Mouse (Mus musculus): ENCODE measurements around the gene Gm17374. TPM values are rescaled to one million over a fixed set of nuclear protein-coding genes. Genes with fewer than 3 reads are reported as not detected.
"Not testable (repeated sequence)": the region's sequence is repeated elsewhere in the genome, so short reads cannot be mapped to it uniquely, and the experiment has no call there.

Gm17374 gene
- polyA plus RNA-seq (2015; fragmentation: Nextera tagmentation; extraction: Ambion mirVana), result not detected in 2 replicates

DNA sequence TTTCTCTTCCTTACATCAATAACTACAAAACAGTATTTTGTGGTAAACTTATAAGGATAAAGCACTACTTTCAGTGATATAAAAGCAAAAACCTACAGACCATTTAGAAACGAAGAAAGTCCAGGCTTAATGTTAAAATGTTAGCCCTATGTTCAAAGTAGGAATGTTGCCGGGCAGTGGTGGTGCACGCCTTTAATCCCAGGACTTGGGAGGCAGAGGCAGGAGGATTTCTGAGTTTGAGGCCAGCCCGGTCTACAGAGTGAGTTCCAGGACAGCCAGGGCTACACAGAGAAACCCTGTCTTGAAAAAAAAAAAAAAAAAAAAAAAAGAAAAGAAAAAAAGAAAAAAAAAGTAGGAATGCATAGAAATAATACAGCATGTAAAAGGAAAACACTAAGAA, at the start of gene Gm17374:
TSS of gene Gm17374 (plus strand) at position 301 of the 400 bp plus-strand sequence.
- WGBS, result 95% methylated on average over 4 of the region's 4 CpGs
- H3K36me3 ChIP-seq, result peaks cover 35% of the 10 kb centered on the region
- H3K4me3 ChIP-seq; ATAC-seq (ENCODE audit: low FRiP score, low read depth); H3K9me3 ChIP-seq; H3K9ac ChIP-seq; H3K4me2 ChIP-seq; H3K4me1 ChIP-seq (replicated peaks); H3K27ac ChIP-seq (replicated peaks); H3K27me3 ChIP-seq: not testable (repeated sequence)

- Histone ChIP-seq H3K4me3 (no peak overlapping the region), H3K9me3 (no peaks in the 10 kb centered on the region), H3K9ac (no peak overlapping the region), H3K27me3 (no peaks in the 10 kb centered on the region), H3K4me1 (replicated peaks) (no peaks in the 10 kb centered on the region), H3K36me3 (no peaks in the 10 kb centered on the region), H3K27ac (replicated peaks) (no peak overlapping the region), H3K4me2 (no peak overlapping the region)
- no peak for ATAC-seq (ENCODE audit: low FRiP score, low read depth)
- 79% methylated on average over 3 of the region's 3 CpGs for WGBS
Measured at GRCm38 (mm10) chr2:140104951-140105350, 46.9 kb upstream of the Gm17374 start.

- H3K36me3 ChIP-seq, result no peaks in the 10 kb centered on the region
- no peak overlapping the region for H3K4me3 ChIP-seq
- no peak overlapping the region for H3K4me2 ChIP-seq
- no peak overlapping the region for H3K27ac ChIP-seq (replicated peaks)
- no peak for ATAC-seq (ENCODE audit: low FRiP score, low read depth)
- H3K9me3 ChIP-seq, result no peaks in the 10 kb centered on the region
- WGBS, result 92% methylated on average over 4 of the region's 4 CpGs
- H3K27me3 ChIP-seq, result no peaks in the 10 kb centered on the region
- H3K9ac ChIP-seq, result no peak overlapping the region
- no peaks in the 10 kb centered on the region for H3K4me1 ChIP-seq (replicated peaks)
Measured at GRCm38 (mm10) chr2:140107641-140108040, 44.2 kb upstream of the Gm17374 start.

DNA sequence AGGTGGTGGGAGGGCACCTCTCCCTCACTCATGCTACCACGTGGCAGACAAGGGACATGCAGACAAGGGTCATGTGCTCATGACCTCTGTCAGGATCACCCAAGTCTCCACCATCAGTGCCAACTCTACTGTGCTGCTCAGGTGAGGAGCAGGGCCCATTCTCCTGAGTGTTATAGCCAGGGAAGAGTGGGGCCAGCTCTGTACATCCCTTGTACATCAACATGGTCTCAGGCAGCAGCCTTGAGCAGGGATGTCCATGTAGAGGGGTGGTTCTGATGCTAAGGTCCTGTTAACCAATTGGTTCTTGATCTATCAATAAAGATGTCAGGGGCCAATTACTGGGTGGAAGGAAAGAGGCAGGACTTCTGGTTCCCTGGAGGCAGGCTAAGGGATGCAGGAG, 42.9 kb upstream of the Gm17374 start:
- WGBS, result 30% methylated on average over 1 of the region's 1 CpGs
- no peak for ATAC-seq (ENCODE audit: low FRiP score, low read depth)
- H3K4me2 ChIP-seq, result no peak overlapping the region

DNA sequence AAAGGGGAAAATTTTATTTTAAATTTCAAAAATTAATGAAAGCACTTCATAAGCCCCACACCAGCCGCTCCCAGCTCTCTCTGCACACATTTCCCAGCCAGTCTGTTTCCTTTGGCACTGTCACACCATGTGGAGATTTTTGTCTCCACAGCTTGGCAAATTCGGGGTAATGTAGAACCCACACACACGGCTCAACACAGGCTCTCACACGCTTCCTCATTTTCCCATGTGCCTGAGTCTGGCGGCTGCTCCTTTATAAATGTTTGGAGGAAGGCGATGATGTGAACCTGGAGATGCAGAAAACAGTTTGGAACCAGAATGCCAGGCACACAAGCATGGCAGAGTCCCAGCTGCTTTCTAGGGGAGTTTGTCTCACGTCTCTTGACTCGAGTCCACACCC, 38.0 kb upstream of the Gm17374 start:
- Histone ChIP-seq H3K4me3 (no peak overlapping the region), H3K4me1 (replicated peaks) (no peaks in the 10 kb centered on the region), H3K27me3 (no peaks in the 10 kb centered on the region), H3K9me3 (no peaks in the 10 kb centered on the region), H3K9ac (no peak overlapping the region), H3K4me2 (no peak overlapping the region), H3K27ac (replicated peaks) (no peak overlapping the region), H3K36me3 (no peaks in the 10 kb centered on the region)
- WGBS, result 91% methylated on average over 8 of the region's 8 CpGs
- no peak for ATAC-seq (ENCODE audit: low FRiP score, low read depth)

More for the DNA sequence above, 42.9 kb upstream of the Gm17374 start:
- no peaks in the 10 kb centered on the region for H3K36me3 ChIP-seq
- H3K27me3 ChIP-seq, result no peaks in the 10 kb centered on the region
- no peak overlapping the region for H3K9ac ChIP-seq
- no peak overlapping the region for H3K27ac ChIP-seq (replicated peaks)
- H3K4me3 ChIP-seq, result no peak overlapping the region
- H3K4me1 ChIP-seq (replicated peaks), result no peaks in the 10 kb centered on the region
- H3K9me3 ChIP-seq, result no peaks in the 10 kb centered on the region

- Histone ChIP-seq H3K27ac (replicated peaks) (no peak overlapping the region), H3K4me3 (no peak overlapping the region), H3K4me1 (replicated peaks) (no peaks in the 10 kb centered on the region), H3K4me2 (no peak overlapping the region), H3K9ac (no peak overlapping the region), H3K9me3 (no peaks in the 10 kb centered on the region), H3K36me3 (peaks cover 50% of the 10 kb centered on the region), H3K27me3 (no peaks in the 10 kb centered on the region)
- WGBS, result 88% methylated on average over 2 of the region's 2 CpGs
- ATAC-seq (ENCODE audit: low FRiP score, low read depth), result no peak
Measured at GRCm38 (mm10) chr2:140125516-140125915, 26.3 kb upstream of the Gm17374 start.

DNA sequence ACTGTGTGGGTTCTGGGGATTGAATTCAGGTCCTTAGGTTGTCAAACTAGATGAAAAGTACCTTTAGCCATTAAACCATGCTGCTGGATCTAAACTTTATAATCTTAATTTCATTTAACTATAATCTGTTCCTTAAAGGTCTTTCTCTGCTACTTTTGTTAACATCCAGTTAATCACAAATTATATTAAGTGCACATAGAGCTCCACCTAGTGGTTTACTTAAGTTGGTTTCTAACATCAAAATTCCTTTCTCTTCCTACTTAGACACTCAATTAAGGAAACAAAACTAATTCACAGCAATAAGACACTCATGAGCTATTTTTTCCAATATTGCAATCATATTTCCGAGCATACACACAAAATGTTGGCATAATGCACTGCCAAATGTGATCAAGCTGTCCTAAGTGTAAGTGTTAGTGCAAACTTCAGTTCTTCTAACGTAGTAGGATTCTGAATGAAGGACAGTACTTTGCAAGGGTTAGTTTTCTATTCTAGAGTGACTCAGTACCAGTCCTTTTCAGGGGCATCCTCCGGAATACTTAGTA, 7.4 kb downstream of the Gm17374 start:
- Histone ChIP-seq H3K36me3 (peaks cover 48% of the 10 kb centered on the region), H3K4me1 (replicated peaks) (no peaks in the 10 kb centered on the region), H3K9ac (no peak overlapping the region), H3K9me3 (no peaks in the 10 kb centered on the region), H3K4me3 (no peak overlapping the region), H3K27me3 (no peaks in the 10 kb centered on the region), H3K27ac (replicated peaks) (no peak overlapping the region), H3K4me2 (no peak overlapping the region)
- ATAC-seq (ENCODE audit: low FRiP score, low read depth), result no peak
- 77% methylated on average over 3 of the region's 3 CpGs for WGBS

DNA sequence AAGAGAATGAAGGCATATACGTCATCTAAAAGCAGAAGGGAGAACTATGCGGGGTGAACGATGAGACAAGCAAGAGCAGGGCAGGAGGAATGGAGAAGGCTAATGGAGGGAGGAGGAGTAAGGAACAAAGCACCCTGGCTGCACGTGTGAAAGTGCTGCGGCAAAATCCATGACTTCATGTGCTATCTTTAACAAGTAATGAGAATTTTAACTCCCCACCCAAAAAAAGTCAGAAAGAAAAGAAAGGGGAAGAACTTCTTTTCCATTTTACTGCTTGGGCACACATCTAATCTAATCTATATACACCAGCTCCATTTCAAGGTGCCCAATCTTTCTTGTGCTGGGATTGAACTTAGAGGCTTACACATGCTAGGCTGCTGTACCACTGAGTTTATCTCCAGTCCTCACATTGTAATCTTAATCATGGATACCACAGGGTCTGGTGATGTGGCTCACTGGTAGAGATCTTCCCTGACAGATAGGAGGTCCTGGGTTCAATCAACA, 11.6 kb downstream of the Gm17374 start:
- Histone ChIP-seq H3K9me3 (no peaks in the 10 kb centered on the region), H3K27me3 (no peaks in the 10 kb centered on the region), H3K4me1 (replicated peaks) (no peaks in the 10 kb centered on the region), H3K4me2 (no peak overlapping the region), H3K4me3 (no peak overlapping the region), H3K27ac (replicated peaks) (no peak overlapping the region), H3K36me3 (peaks cover 32% of the 10 kb centered on the region), H3K9ac (no peak overlapping the region)
- no peak for ATAC-seq (ENCODE audit: low FRiP score, low read depth)
- 98% methylated on average over 5 of the region's 5 CpGs for WGBS

GRCm38 (mm10) chr2:140169057-140169456, 17.2 kb downstream of the Gm17374 start:
- Histone ChIP-seq H3K36me3 (peaks cover 17% of the 10 kb centered on the region), H3K4me3 (no peak overlapping the region), H3K27ac (replicated peaks) (no peak overlapping the region), H3K27me3 (no peaks in the 10 kb centered on the region), H3K9me3 (no peaks in the 10 kb centered on the region), H3K4me1 (replicated peaks) (peaks cover 27% of the 10 kb centered on the region), H3K4me2 (no peak overlapping the region; the same call in 1 of the 2 replicates), H3K9ac (no peak overlapping the region)
- no peak for ATAC-seq (ENCODE audit: low FRiP score, low read depth)
- 92% methylated on average over 1 of the region's 1 CpGs for WGBS

- H3K4me2 ChIP-seq, result peak within 1 kb of the TSS; percentile 91
- peak; percentile 98 for ATAC-seq (ENCODE audit: low FRiP score, low read depth)
- under 1% methylated on average over 43 of the region's 43 CpGs for WGBS
- H3K36me3 ChIP-seq, result peaks cover 17% of the 10 kb centered on the region
- H3K9ac ChIP-seq, result peak within 1 kb of the TSS; percentile 68
- H3K4me1 ChIP-seq (replicated peaks), result peaks cover 27% of the 10 kb centered on the region
- H3K4me3 ChIP-seq, result peak within 1 kb of the TSS; percentile 70
- no peaks in the 10 kb centered on the region for H3K9me3 ChIP-seq
- H3K27me3 ChIP-seq, result no peaks in the 10 kb centered on the region
- peak within 1 kb of the TSS; percentile 76 for H3K27ac ChIP-seq (replicated peaks)
Measured at GRCm38 (mm10) chr2:140170127-140170802, 18.4 kb downstream of the Gm17374 start, which contains the start of the genes Esf1 and Ndufaf5. TSS of gene Esf1 (minus strand) at chr2:140170564. TSS of gene Ndufaf5 (plus strand) at chr2:140170649.

GRCm38 (mm10) chr2:140170803-140171553, 19.1 kb downstream of the Gm17374 start:
- ATAC-seq (ENCODE audit: low FRiP score, low read depth), result peak; percentile 88
- Histone ChIP-seq H3K27me3 (no peaks in the 10 kb centered on the region), H3K9ac (peak overlapping the region; percentile 68), H3K4me1 (replicated peaks) (peaks cover 27% of the 10 kb centered on the region), H3K36me3 (peaks cover 19% of the 10 kb centered on the region), H3K9me3 (no peaks in the 10 kb centered on the region), H3K27ac (replicated peaks) (peak overlapping the region; percentile 76), H3K4me2 (peak overlapping the region; percentile 91), H3K4me3 (peak overlapping the region; percentile 70)
- 8% methylated on average over 28 of the region's 28 CpGs for WGBS

DNA sequence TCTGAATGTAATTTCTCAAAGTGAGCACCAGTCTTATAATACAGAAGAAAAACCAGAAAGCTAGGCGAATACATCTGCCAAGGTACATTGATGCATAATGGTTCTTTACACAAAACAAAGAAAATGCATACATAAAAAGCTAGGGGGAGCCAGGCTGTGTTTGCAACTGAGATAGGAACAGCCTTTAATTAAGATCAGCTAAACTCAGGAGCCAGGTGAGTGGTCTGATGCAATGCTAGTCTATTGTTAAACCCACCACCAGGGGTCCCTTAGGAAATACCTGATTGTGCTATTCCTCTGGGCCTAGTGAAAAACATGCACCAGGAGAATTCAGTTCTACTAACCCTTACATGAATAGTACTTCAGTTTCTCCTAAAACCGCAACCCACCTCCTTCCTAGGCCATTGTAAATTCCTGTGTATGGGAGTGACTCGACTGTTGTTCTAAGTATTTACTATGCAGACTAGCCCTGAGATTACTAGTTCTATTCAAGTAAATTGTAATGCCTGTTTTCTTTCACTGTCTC, 33.9 kb downstream of the Gm17374 start:
- ATAC-seq (ENCODE audit: low FRiP score, low read depth); H3K4me1 ChIP-seq (replicated peaks); H3K4me3 ChIP-seq; H3K9me3 ChIP-seq; H3K27me3 ChIP-seq; H3K4me2 ChIP-seq; H3K9ac ChIP-seq; H3K27ac ChIP-seq (replicated peaks): not testable (repeated sequence)
- peaks cover 44% of the 10 kb centered on the region for H3K36me3 ChIP-seq
- WGBS, result 96% methylated on average over 3 of the region's 3 CpGs

Measured in hindbrain, embryonic 15.5 days (tissue).